Mouse (Mus musculus) ES-E14 (cell line): Measurements from ENCODE around the gene Frzb.

Source experiments
- HCFC1 ChIP-seq: IDR thresholded peaks from 2 replicates; pipeline ENCODE4 v1.6.1; 2012; ENCODE audit warnings: low read length, inconsistent platforms, borderline replicate concordance; ENCODE audit not compliant: insufficient read depth
- MAFK ChIP-seq: IDR thresholded peaks from 2 replicates; pipeline ENCODE4 v1.6.1; 2014; ENCODE audit warnings: mild to moderate bottlenecking, low read depth, low read length, inconsistent platforms; ENCODE audit not compliant: insufficient read depth

DNA sequence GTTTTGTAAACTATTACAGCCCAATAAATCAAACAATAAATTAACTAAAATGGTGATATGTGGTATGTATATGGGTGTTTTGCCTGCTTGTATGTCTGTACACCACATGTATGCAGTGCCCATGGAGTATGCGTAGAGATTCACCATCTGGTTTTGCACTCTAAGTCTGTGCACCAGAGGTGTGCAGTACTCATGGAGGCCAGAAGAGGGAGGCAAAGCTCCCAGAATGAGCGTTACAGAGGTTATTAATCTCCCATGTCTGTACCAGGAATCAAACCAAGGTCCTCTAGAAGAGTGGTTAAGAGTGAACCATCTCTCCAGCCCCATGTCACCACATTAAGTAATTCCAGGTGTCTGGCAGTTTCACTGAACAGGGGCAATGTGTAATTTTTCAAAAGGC is 3.5 kb downstream of the Frzb start:
- no peak for TF ChIP-seq HCFC1
- TF ChIP-seq MAFK: no peak
